Mouse (Mus musculus): Measurements from ENCODE around the gene Gcnt2.

Gene Gcnt2

GRCm38 (mm10) chr13:40859652-40860399 lies at the start of gene Gcnt2:
Gene Gcnt2, plus strand, starts transcription at chr13:40859754.
- peak; percentile 69 for DNase-seq

DNA sequence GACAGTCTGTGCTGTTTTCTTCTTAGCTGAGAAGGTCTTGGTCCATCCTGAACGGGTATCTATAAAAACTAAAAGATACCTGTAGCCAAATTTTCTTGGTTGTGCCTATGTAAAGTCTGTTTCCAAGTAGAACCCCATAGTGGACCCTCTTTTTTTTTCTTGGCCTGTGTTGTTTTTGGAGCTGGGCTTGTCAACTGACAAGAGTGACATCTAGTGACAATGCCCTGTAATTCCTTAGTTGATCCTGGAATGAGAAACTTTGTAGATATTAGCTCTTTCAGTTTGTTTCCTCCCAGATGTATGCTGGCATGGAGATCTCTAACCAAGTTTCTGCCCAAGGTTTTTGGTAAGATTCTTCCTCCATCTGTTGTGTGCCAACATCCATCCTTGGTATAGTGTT lies 38.9 kb upstream of the Gcnt2 start:
- no peak for DNase-seq

- no peak for DNase-seq
These were observed 37.6 kb upstream of the Gcnt2 start for GRCm38 (mm10) chr13:40821911-40822310.

DNA sequence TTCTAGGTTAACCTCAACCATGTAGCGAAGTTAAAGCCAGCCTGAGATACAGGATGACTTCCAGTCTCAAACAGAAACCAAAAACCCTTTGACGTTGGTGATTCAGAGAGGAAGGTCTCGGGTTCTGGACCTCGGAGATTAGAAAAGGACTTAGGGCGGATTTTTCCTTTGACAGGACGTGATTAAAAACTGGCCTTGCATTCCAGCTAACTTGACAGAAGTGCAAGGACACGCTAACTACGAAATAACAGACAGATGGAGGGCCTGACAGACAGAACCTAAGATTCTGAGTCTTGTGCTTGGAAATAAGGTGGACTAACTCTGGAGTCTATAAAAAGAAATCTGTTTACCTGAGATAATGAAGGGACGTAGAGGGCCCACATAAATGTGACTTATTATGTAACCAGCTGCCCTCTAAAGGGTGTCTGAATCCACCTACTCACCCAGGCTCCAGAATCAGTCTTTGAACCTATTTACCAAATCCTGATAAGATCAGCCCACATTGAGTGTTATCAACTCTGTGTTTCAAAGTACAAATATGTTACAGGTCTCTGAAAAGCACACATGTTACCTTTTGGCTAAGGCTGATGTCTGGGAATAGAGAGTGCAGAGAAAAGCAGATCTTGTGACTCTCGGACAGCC lies 18.3 kb upstream of the Gcnt2 start:
- DNase-seq = no peak

DNA sequence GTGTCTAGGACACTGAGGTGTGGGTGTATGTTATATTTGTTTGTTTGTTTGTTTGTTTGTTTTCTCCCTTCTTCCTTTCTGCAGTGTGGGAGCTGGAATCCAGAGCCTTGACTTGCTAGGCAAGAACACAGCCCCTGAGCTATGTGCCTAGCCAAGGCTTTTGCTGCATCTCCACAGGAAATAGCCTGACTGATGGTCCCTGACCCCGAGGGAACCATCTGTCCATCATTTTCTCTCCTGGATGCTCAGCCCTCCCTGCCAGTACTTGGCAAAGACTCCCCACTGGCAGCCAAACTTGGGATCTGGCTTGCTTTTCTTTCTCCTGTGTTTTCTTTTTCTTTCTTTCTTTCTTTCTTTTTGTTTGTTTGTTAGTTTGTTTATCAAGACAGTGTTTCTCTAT lies 17.4 kb upstream of the Gcnt2 start:
- no peak for DNase-seq

GRCm38 (mm10) chr13:40843418-40844067 lies 16.0 kb upstream of the Gcnt2 start:
- peak; percentile 90 for DNase-seq

DNA sequence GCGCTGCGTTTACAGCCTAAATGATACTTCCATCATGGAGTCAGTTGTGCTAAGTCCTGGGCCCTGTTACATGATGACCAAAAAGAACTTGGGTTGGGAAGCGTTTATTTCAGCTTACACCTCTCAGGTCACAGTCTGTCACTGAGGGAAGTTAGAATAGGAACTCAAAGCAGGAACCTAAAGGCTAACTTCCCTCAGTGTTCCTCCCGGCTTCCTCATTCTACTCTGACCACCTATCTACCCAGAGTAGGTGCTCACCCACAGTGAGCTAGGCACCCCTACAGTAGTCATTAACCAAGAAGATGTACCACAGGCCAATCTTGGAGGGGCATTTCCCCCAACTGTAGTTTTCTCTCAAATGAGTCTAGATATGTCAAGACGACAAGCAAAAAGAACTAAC lies 15.4 kb upstream of the Gcnt2 start:
- DNase-seq = no peak

DNA sequence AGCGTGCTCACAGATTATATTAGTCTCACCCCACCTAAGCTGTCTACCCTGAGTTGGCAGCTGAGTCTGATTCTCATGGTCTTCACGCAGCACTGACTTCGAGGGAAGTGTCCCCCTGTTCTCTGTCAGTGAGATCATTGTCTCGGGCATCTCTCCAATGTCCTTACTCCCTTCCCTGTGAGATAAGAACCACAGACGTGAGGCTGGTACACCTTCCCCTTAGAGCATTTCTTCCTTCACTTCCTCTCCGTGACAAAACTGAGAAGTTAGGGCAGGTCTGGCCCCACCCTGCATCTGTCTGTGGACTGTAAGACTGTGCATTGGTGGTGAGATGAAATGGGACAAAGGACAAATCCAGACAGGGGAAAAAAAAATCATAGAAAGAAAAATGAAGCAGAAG lies 13.6 kb upstream of the Gcnt2 start:
- no peak for DNase-seq

GRCm38 (mm10) chr13:40846375-40846774 lies 13.2 kb upstream of the Gcnt2 start:
- no peak for DNase-seq

GRCm38 (mm10) chr13:40847898-40848297 lies 11.7 kb upstream of the Gcnt2 start:
- DNase-seq = no peak

DNA sequence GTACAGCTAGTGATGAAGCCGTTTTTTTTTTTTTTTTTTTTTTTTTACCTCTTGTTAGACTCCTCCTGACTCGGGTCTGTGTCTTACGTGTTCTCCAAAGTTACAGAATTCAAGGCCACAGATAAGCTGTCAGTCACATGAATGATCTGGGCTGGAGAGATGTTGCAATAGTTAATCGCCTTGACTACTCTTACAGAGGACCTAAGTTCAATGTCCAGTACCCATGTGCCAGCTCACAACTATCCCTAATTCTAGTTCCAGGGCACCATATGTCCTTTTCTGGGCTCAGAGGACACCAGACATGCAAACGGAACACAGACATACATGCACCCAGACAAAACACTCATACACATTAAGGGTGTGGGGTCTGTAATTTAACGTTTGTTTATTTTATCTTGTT lies 8.9 kb upstream of the Gcnt2 start:
- DNase-seq = no peak

GRCm38 (mm10) chr13:40851281-40851680 lies 8.3 kb upstream of the Gcnt2 start:
- no peak for DNase-seq

GRCm38 (mm10) chr13:40851961-40852360 lies 7.6 kb upstream of the Gcnt2 start:
- DNase-seq = no peak

DNA sequence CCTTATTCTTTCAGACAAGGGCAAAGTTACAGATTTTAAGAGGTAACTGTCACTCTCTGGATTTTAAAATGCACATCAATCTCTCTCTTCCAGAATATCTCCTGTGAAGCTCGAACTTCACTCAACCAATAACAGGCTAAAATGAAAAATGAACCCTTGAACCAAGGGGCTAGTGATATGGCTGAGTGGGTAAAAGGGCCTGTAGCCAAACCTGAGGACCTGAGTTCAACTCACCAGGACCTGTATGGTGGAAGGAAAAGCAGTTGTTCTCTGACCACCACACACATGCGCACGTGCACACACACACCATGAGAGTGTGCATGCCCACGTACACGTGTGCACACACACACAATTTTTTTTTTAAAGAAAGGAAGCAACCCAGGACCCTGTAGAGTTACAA lies 6.8 kb upstream of the Gcnt2 start:
- no peak for DNase-seq

GRCm38 (mm10) chr13:40853842-40854241 lies 5.7 kb upstream of the Gcnt2 start:
- DNase-seq = no peak

GRCm38 (mm10) chr13:40854451-40855058 lies 5.0 kb upstream of the Gcnt2 start:
- DNase-seq = peak; percentile 65

- no peak for DNase-seq
These were observed 4.3 kb upstream of the Gcnt2 start for GRCm38 (mm10) chr13:40855266-40855665.

DNA sequence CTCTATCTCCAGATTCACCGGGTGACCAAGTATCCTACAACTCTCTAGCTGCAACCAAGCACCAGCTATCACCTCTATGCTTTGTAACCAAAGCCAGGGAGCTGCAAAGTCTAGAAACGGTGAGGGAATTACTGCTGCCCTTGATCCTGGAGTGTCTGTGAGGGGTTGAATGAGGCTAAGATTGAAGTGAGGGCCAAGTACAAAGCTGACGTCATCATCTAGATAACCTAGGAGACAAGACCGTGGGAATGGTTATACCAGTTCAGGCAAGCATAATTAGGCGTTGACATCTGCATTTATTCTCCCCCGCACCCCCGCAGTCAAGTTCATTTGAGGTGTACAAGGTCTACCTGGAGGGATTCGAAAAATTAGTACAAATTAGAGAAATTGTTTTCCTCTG lies 2.8 kb upstream of the Gcnt2 start:
- no peak for DNase-seq

GRCm38 (mm10) chr13:40857281-40857818 lies 2.2 kb upstream of the Gcnt2 start:
- no peak for DNase-seq

GRCm38 (mm10) chr13:40859225-40859624 lies 329 bp upstream of the Gcnt2 start:
- no peak for DNase-seq

- DNase-seq = no peak
These were observed 3.5 kb downstream of the Gcnt2 start for GRCm38 (mm10) chr13:40863006-40863405.

DNA sequence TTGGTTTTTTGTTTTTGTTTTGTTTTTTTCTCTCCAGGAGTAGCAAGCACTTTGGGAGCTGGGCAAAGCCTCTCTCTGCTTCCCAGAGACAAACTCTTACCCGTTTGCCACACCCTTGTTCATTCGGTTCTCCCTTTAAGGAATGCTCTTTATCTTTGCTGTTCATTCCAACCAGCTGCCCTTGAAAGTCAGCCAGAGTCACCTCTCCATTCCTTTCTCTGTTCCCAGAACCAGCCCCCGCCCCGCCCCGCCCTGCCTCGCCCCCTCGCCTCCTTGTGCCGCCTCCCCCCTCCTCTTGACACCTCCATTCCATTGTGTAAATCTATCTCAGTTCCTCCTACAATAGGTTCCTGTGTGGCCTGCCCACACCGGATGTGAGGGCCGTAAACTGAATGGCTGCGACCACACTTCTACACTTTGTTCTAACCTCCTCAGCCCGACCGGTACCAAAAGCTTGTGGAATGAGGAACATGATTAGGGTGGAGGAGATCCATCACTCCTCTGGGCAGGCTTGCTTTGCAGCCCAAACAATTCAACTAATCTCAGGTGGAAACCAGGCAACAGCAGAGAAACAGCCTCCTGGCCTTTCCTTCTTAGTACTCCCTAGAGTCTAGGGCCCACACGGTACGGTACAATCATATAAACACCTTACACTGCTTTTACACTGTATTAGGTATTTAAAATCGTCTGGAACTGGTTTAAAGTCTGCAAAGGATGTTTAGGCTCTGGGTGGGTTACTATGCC lies 9.5 kb downstream of the Gcnt2 start:
- peak; percentile 35 for DNase-seq

GRCm38 (mm10) chr13:40874021-40874420 lies 14.5 kb downstream of the Gcnt2 start:
- DNase-seq = no peak
